Comparison of ENCODE assay signal across 8 mouse cellular contexts in genomic region chr19:47067924-47068611, GRCm38 (mm10). TPM values are rescaled to one million over a fixed set of nuclear protein-coding genes. Genes with fewer than 3 reads are reported as not detected.
DNase-seq lines count a peak whose midpoint lies in the region; ATAC-seq and TF ChIP-seq lines count a peak whose summit lies in the region.

No protein-coding gene starts in this region.

- H3K4me1 ChIP-seq in hindbrain, embryonic 13.5 days (replicated peaks) = peaks cover 11% of the 10 kb centered on the region

- peaks cover 22% of the 10 kb centered on the region for H3K36me3 ChIP-seq in hindbrain, embryonic 13.5 days

- under 1% methylated on average over 66 of the region's 72 CpGs for WGBS in hindbrain, embryonic 13.5 days

- no peaks in the 10 kb centered on the region for H3K27me3 ChIP-seq in Patski
- H3K27me3 ChIP-seq in hindbrain, embryonic 13.5 days = no peaks in the 10 kb centered on the region

- POLR2A ChIA-PET in Patski (lab: Charles Lee) = interaction anchor here (1.0 to 2.5 kb wide), 4 partner anchors 10 to 199 kb away, joined by 3 to 9 read pairs (median 4); partner anchors contain the start of gene Pcgf6

- no peak for DNase-seq in Patski (ENCODE audit: low read depth, low spot score)
- DNase-seq in cerebellum, postnatal 14 days = peak; percentile 79 to 80
- DNase-seq in frontal cortex, postnatal 14 days (ENCODE audit: low spot score in 2 of 2) = peak; percentile 72 to 81
- DNase-seq in layer of hippocampus, postnatal 36 days = peak; percentile 85 to 87
- peak; percentile 88 for DNase-seq in lung, postnatal 25 days (ENCODE audit: low spot score)
- peak; percentile 89 for DNase-seq in retina, embryonic 14.5 days (ENCODE audit: low spot score)
- DNase-seq in thymus, postnatal 36 days = peak; percentile 87 to 91

- peak overlapping the region; percentile 70 for H3K4me2 ChIP-seq in hindbrain, embryonic 13.5 days

- in situ Hi-C loops in Patski (cut with MboI; ENCODE audit: low pct_unique_long_range_greater_than_20kb) = no loop called here

- CTCF ChIA-PET in Patski (lab: Charles Lee) = no interaction called here

- no peak for TF ChIP-seq CTCF in Patski (IDR thresholded peaks at IDR 0.05)

- ATAC-seq in Patski = peak; percentile 97
- ATAC-seq in hindbrain, embryonic 13.5 days (ENCODE audit: low FRiP score) = peak; percentile 90

- peak overlapping the region; percentile 98 for H3K9ac ChIP-seq in hindbrain, embryonic 13.5 days

- H3K9me3 ChIP-seq in hindbrain, embryonic 13.5 days = no peaks in the 10 kb centered on the region

- peak overlapping the region; percentile 93 for H3K27ac ChIP-seq in hindbrain, embryonic 13.5 days

- peak overlapping the region; percentile 99 for H3K4me3 ChIP-seq in hindbrain, embryonic 13.5 days

RNA-seq across cellular contexts. Expression of gene Taf5, which starts 0.5 kb away (rescaled TPM):
- polyA plus RNA-seq in Patski (2021) = 4.1 TPM
- 6.0 and 6.9 TPM in 2 replicates for polyA plus RNA-seq in hindbrain, embryonic 13.5 days (2015; fragmentation: Nextera tagmentation; extraction: Ambion mirVana)
- total RNA-seq in layer of hippocampus, postnatal 36 days (2021) = 1 to 10 TPM; 5.6 to 6.5 TPM

RNA-seq across cellular contexts. Expression of gene Pcgf6, which starts 17.4 kb away (rescaled TPM):
- polyA plus RNA-seq in Patski (2021) = 24.9 TPM
- 31.1 and 31.2 TPM in 2 replicates for polyA plus RNA-seq in hindbrain, embryonic 13.5 days (2015; fragmentation: Nextera tagmentation; extraction: Ambion mirVana)
- 10 to 100 TPM; 21.3 to 24.6 TPM for total RNA-seq in layer of hippocampus, postnatal 36 days (2021)

RNA-seq across cellular contexts. Expression of gene Usmg5, which starts 22.4 kb away (rescaled TPM):
- 714 TPM for polyA plus RNA-seq in Patski (2021)
- polyA plus RNA-seq in hindbrain, embryonic 13.5 days (2015; fragmentation: Nextera tagmentation; extraction: Ambion mirVana) = 1,588 and 1,676 TPM in 2 replicates
- 100 to 1,000 TPM; 819 to 918 TPM for total RNA-seq in layer of hippocampus, postnatal 36 days (2021)

RNA-seq across cellular contexts. Expression of gene Pdcd11, which starts 22.5 kb away (rescaled TPM):
- 29.3 TPM for polyA plus RNA-seq in Patski (2021)
- polyA plus RNA-seq in hindbrain, embryonic 13.5 days (2015; fragmentation: Nextera tagmentation; extraction: Ambion mirVana) = 6.7 and 7.3 TPM in 2 replicates
- total RNA-seq in layer of hippocampus, postnatal 36 days (2021) = 10 to 100 TPM; 17.4 to 18.9 TPM

RNA-seq across cellular contexts. Expression of gene Nt5c2, which starts 53.1 kb away (rescaled TPM):
- polyA plus RNA-seq in Patski (2021) = 99.6 TPM
- polyA plus RNA-seq in hindbrain, embryonic 13.5 days (2015; fragmentation: Nextera tagmentation; extraction: Ambion mirVana) = 93.2 and 98.1 TPM in 2 replicates
- 10 to 100 TPM; 69.8 to 84.2 TPM for total RNA-seq in layer of hippocampus, postnatal 36 days (2021)
